Mouse (Mus musculus) thymus, postnatal 25 days (tissue): ENCODE measurements around the gene Efhb.

Source experiments
- DNase-seq: peaks from one replicate; pipeline ENCODE4 v3.0.0; 2022

Gene Efhb

DNA sequence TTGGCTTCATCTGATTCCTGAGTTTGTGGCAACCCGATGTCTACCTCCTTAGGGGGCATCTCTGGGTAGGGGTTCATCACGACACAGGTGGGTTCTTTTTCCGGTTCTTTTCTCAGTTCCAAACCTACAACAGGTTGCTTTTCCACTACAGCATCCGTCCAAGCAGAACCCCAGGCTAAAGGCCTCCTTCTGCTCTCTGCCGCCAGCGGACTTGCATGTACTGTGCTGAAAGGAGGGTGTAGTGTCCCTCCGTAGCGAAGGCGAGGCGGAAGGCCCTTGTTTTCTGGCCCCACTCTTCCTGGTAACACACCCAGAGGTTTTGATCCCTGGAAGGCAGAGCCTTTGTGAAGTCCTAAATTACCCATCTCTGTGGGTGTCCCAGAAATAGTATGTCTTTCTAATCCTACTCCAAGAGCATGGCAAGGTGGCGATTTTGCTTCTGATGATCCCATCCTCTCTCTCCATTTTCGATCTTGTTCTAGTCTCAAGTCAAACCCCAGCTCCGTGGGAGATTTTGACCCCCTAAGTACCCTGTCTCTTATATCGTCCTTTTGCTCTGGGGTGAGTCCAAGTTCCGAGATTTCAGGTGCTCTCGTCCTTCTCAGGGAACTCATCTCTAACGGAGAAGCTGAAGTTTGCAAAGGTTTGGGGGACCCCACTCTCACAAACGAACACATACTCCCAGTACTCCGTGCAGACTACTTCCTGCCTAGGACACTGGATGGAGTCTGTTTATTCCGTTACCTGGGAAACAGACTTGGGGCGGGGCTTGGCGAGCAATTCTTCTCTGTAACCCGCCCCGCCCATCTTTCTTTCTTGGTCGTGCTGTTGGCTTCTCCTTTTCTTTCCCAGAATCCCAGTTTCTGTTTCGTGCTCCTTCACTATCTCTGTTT lies at the start of gene Efhb:
Gene Efhb, minus strand, starts transcription at position 719 of the 893 bp plus-strand sequence.
- peak; percentile 73 for DNase-seq

DNA sequence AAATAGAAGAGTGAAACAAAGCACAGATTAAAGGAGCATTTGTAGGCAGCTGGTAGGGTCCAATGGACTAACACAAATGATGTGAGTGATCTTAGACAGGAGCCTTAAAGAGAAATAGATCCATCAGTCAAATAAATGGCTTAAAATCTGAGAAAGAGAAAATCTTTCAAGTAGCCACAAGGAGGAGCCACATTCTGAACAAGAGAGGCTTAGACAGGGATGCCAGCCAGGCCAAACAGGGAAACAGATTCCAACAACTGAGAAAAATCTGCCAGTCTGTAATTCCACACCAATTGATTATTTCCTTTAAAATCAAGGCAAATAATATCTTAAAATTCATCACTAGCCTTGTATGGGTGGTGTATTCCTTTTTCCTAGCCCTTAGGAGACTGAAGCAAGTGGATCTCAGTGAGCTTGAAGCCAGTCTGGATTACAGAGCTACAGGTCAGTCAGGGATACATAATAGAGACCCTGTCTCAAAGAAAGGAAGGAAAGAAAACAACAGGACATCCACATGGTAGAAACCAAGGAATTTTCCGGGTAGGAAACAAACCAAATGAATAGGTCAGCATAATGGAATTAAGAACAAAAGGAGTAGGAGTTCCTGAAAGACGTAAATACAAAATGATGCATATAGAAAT lies 49.3 kb upstream of the Efhb start:
- no peak for DNase-seq

DNA sequence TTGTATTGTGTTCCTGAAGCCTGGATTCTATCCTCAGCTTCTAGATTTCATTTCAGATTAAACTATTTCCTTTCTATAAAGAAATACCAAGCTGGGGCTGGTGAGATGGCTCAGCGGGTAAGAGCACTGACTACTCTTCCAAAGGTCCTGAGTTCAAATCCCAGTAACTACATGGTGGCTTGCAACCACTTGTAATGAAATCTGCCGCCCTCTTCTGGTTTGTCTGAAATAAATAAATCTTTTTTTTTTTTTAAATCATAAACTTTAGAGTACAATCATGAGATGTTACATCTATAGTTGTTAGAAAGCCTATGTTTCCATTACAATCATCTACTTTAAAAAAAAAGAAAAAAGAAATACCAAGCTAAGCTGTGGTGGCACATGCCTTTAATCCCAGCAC lies 39.8 kb upstream of the Efhb start:
- no peak for DNase-seq

DNA sequence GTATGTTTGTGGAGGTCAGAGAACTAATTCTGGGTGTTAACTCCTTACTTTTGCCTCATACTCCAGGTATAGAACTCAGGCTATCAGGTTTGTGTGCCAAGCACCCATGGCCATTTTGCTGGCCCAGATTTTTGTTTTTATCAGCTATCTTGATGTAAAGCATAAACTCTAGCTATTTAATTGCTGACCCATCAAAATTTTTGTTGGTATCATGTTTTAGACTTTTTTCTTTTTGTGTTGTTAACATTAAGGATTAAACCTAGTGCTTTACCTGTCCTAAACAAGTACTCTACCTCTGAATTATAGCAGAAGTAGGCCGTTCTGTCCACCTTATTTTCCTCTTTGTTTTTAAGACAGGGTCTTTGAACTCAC lies 25.9 kb upstream of the Efhb start:
- no peak for DNase-seq

DNA sequence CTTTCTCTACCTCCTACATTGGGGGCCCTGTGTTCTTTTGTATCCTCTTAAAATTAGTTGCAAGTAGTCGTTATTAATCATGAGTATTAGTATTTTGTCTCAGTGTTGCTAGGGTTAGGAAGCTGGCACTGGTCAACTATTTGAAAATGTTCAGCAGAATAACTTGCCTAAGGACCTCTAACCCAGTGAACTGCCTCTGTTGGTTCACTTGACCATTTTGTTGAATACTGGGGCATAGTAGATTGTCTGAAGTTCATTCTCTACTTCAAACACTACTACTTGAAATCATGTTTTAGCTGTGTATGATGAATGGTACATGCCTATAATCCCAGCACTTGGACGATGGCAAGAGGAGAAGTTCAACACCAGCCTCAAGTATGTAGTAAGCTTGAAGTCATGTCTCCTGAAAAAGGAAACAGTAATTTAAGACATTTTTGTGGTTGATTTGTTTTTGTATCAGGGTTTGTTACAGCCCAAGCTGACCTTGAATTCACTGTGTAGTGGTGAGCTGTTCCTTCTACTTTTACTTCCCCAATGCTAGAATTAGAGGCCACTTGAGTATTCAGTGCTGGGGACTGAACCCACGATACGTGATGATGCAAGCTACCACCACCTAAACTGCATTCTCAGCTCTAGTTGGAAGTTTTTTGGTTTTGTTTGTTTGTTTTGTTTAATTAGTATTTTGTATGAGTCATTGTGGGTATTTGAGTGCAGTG lies 25.3 kb upstream of the Efhb start:
- no peak for DNase-seq

DNA sequence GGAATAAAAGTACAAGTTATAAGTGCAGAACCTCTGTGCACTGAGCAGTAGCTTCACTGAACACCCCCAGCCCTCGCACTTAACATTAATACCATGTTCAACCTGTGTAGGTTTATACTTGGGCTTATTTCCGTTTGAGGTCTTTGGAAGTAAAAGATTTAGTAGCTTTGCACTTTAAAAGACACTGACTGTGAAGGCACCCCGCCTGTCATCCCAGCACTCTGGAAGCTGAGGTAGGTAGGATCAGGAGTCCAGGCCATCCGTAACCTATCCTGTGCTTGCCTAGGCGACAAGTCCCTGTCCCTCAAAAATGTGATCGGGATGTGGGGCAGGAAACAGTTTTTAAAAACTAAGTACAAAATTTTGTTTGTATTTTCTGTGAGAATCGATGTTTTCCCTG lies 17.3 kb upstream of the Efhb start:
- DNase-seq, result no peak

DNA sequence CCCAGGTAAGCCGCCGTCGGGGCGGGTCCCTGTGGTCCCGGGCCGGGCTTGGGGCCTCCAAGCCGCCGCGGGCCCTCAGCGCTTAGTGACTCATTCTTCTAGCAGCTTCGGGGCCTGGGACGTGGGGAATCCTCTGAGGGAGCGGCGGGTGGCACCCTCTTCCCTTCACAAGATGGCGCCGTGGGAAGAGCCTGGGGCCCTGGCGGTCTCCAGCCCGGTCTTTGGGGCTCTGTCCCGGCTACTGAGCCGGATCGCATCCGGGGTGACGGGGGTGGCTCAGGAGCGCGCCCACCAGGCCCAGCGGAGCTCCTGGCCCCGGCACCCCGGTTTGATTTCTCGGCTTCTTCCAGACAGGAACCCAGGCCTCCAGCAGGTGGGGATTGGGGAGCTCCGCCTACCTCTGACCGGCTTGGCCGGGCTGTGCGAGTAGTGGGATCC lies 16.5 kb upstream of the Efhb start:
- peak; percentile 58 for DNase-seq

DNA sequence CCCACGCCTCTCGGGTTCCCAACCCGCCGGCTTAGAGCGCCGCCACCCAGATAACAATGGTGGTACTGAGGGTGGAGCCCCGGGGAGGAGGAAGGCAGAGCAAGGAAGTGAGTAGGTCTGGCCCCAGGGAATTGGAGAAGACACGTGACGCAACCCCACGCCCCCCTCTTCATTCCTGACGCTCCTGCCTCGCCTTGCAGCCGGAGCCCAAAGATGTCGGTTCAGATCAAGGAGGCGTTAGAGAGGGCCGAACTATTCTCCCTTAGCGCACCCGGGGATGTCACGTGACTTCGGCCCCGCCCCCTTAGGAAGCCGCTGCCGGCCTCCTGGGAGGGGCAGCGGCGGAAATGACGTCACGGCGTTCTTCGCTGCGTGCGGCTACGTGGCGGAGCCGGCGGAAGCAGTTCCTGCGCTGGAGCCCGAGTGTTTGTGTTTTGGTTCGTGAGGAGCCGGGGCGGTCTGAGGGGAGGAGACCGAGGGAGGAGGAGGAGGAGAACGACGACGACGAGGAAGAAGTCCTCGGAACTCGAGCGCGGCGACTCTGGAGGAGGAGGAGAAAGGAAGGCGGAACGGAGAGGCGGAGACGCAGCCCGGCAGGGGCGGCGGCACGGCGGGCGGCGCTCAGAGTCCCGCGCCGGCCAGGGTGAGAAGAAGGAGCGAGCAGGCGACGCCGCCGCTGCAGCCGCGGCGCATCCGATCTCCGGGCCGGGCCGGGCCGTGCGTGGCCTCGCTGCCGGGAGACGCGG lies 15.9 kb upstream of the Efhb start, which contains the start of gene Rab5a:
Gene Rab5a, plus strand, starts transcription at position 377 of the 746 bp plus-strand sequence.
- DNase-seq, result peak; percentile 99

DNA sequence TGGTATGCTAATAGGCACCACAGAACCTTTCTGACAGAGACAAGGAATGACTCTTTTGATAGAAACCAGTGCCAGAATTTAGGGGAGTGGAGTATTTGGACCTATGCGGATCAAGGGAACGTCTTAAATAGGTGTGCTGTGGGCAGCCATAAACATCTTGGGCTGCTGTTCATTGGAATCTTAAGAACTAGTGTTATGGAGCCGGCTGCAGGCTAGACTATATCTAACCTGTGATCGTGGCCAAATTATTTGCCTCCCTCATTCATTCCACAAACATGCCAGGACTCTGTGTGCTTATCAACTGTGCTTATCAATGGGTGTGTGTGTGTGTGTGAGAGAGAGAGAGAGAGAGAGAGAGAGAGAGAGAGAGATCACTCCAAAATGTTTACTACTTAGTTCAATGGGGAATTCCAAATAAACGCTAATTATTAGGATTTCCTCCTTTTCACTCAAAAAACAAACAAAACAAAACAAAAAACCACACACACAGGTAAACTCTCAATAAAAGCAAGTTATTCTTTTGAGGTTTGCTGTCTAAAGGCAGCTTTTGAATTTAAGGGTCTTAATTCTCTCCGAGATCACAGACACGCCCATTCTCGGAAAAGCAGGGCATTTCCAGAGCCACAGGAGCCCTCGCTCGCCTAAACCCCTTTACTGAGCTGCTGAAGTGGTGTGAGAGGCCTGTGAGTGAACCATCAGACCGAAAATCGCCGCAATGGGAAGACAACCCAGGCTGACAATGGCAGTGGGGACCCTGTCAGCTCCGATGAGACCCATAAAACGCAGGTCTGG lies 15.1 kb upstream of the Efhb start:
- DNase-seq, result no peak

DNA sequence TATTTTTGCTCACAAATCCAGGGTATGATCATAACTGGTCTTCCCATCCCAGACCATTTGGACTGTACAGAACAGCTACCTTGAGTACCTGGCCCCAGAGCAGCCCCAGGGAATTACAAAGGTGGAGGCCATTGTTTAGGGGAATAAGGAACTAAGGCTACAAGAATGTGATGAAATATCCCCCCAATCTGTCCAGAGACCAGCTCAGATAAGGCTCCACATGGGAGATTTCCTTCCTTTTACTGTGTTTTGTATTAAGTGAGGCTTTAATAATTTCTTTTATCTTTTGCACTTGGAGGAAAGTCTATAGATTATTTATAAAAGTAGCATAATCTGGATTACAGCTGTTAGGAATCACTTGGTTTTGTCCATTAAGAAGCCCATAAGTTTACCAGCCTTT lies 5.6 kb upstream of the Efhb start:
- DNase-seq, result no peak

DNA sequence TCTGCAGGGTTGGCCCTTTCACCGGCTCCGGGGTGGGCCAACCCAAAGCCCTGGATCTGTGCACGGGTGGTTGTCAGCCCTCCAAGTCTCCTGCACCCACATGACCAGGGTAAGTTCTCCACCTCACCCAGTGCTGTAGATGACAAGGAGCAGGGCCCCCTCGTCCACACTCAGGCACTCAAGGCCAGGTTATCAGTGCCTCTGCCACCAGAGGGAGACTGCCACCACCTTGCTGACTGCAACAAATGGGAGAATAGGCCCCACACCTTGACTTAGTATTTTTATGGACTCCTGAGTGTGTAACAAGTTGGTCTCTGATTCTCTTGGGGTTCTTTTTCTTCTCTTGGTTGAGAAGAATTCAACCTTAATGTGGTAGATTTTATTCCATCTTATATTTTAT lies 2.4 kb upstream of the Efhb start:
- DNase-seq, result peak; percentile 34

DNA sequence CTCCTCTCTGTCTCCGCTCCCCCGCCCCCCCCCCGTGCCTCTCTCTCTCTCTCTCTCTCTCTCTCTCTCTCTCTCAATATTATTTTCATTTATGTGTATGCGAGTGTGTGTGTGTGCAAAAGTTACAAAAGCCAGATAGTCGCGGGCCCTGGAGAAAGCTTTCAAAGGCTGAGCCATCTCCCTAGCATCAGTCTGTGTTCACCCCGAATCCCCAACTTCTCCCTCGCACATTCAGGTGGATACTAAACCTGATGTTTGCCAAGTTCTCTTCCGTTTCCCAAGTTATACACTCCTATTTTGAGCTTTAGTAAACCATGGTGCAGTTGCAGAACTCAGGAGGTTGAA lies 347 bp upstream of the Efhb start:
- DNase-seq, result no peak

DNA sequence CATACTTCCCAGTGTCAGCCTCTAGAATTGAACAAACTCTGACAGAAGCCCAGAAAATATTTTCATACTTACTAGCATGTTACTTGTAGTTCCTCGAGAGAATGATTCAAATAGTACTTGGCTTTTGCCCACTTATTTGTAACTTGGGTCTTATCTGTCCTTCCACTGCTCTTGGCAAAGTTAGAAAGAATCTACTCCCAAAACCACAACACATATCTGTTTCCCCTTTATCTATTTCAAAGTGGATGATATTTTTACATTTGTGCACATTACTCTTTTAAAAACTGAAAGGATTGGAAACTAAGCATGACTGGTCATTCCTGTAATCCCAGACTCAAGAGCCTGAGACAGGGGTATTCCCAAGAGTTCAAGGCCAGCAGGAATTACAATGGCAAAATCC lies 6.4 kb downstream of the Efhb start:
- DNase-seq, result no peak

DNA sequence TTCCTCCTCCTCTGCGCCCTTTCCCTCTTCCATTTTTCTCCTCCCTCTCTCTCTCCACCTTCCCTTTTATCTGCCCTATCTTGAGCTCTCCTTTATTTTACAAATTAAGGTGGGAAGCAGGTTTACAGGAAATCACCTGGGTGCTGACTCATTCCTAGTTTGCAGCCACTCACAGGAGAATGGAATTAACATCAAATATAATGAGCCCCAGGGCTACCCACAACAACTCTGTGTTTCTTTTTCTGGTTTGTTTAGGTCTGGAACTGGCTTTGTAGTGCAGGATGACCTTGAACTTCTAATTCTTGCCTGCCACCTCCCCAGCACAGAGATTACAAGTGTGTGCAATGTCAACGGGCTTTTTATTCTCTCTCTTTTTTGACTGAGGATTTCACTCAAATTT lies 7.0 kb downstream of the Efhb start:
- no peak for DNase-seq

DNA sequence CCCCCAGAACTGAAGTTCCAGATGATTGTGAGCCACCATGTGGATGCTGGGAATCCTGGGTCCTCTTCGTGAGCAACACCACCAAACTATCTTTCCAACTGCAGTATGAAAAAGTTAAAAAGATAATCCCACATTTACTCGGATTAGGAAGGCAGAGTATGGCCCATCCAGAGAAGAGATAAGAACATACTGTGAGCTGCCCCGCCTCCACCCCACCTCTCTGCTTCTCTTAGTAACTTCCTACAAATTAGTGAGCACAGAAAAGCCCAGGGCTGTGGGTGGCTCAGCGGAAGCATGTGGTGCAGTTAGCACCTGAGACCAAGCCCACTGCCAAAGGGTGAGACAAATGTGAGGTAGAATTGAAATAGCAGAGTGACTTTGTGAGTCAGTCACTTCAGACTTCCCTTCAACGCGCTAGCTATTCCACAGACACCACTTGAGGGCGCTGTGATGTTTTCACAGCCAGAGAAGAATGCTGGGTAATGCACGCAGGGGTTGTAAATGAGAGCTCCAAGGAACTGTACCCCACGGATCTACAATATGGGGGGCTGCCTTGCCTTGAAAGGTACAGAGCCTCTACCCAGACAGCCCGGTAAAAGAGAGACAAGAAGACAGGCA lies 60.3 kb downstream of the Efhb start:
- DNase-seq, result peak; percentile 31

DNA sequence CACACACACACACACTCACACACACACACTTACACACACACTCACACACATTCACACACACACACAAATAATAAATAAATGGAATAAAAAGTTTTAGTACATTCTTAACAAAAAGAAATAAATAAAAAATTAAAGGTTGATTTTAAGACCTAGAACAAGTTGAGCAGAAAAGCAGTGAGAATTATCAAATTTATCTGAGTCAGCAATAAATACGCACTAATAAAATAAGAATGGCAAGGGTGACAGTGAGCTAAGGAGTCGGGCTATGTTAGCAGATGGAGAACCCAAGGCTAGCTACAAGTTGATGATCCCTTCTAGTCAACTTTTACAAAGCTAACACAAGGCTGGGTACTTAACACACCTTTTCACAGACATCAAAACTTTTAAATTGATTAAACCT lies 69.9 kb downstream of the Efhb start:
- no peak for DNase-seq

DNA sequence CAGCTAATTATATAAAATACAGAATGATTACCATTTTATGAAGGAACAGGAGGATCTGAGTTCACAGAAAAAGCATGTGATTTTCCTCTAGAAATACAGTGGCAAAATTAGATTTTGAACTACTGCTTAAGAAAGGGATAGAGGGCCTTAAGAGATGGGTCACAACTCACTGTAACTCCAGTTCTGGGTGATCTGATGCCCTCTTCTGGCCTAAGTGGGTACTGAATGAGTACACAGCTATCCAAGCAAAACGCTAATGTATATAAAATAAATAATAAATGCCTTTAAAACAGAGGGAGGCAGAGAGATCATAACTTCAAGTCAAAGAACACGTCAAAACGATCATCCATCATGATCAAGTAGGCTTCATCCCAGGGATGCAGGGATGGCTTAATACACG lies 73.6 kb downstream of the Efhb start:
- peak; percentile 45 for DNase-seq

DNA sequence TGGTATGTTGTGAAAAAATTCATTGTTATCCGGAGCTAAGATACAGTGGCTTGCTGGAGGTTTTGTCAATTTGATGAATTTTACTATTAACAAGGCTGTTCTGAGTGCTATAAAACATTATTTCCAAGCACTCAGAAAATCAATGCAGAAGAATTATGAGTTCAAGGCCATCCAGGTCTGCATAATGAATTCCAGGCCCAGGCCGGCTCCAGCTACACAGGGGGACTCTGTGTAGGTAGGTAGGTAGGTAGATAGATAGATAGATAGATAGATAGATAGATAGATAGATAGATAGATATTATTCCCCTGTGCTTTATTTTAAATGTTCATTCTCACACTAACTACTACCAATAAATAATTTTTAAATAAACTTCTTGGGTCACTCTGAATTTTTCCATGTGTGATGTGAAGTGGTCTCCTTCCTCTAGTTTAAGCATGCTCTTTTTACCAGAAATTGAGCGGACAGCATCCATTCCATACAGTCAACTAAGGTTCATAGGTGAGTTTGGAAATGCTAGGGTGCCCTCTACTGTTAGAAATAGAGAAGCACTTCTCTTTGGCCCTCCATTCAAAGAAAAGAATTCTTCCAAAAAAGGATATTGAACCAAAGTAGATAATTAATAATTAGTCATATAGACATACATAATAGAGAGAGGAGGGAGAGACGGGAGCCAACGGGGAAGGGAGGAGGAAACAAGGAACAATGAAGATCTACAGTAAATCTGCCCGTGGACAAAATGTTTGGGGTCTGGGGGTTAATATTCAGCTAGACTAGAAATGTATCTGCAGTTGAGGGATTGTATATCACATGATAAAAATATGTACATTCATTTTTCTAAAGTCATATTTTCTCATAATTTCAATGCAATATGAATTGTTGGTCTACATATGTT lies 75.3 kb downstream of the Efhb start:
- no peak for DNase-seq

DNA sequence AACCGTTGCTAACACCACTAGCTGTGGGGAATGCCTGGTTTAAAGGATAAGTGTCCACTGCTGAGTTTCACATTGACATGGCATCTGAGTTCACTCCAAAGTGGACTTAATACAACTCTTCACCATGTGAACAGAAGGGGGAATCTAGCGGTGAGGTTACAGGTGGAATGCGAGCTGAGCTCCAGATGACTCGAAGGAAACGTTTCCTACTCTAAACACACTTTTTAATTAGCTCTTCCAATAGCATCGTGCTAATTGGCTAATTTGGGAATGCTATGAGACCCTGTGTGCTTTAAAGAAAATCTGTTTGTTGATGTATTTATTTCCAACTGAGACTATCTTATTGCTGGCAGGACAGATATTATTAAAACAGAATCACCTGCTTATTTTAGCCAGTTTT lies 76.3 kb downstream of the Efhb start:
- no peak for DNase-seq

DNA sequence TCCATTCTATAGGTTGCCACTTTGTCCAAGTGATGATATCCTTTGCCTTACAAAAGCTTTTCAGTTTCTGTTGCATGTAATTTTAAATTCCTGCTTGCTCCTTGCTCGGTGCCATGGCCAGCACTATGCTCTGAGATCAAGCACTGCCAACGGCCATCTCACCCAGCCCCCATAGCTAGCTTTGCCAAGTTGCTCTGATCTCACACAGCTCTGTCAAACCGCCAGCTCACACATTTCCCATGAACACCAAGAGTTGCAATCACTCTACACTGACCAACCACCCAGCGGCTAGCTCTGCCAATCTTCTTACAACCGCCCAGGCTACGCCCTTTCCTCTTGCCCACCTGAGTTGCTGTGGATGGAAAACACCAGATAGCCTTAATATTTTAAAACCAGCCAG lies 99.0 kb downstream of the Efhb start:
- no peak for DNase-seq
